Mouse (Mus musculus): ENCODE results near the gene Olfr819. TPM values are rescaled to one million over a fixed set of nuclear protein-coding genes. Genes with fewer than 3 reads are reported as not detected.
"Not testable (repeated sequence)": the region's sequence is repeated elsewhere in the genome, so short reads cannot be mapped to it uniquely, and the experiment has no call there.

Olfr819 gene
- total RNA-seq (2021) = not detected
- long read RNA-seq, experiment 1 = 0 reads
- long read RNA-seq, experiment 2 = 0 reads

GRCm38 (mm10) chr10:129967166-129967565, at the start of gene Olfr819:
TSS of gene Olfr819 (minus strand) at chr10:129967266.
- not testable (repeated sequence) for DNase-seq (ENCODE audit: low spot score in 2 of 2)

GRCm38 (mm10) chr10:130012321-130012720, 45.3 kb upstream of the Olfr819 start, which contains the start of gene Olfr820:
TSS of gene Olfr820 (plus strand) at chr10:130012621.
- DNase-seq (ENCODE audit: low spot score in 2 of 2) = no peak

- not testable (repeated sequence) for DNase-seq (ENCODE audit: low spot score in 2 of 2)
Observed at GRCm38 (mm10) chr10:130005366-130005765, 38.3 kb upstream of the Olfr819 start.

GRCm38 (mm10) chr10:130004104-130004503, 37.0 kb upstream of the Olfr819 start:
- not testable (repeated sequence) for DNase-seq (ENCODE audit: low spot score in 2 of 2)

GRCm38 (mm10) chr10:129984962-129985361, 17.9 kb upstream of the Olfr819 start, which contains the start of gene Gm10310:
TSS of gene Gm10310 (minus strand) at chr10:129985062.
- not testable (repeated sequence) for DNase-seq (ENCODE audit: low spot score in 2 of 2)

- DNase-seq (ENCODE audit: low spot score in 2 of 2) = not testable (repeated sequence)
Observed at GRCm38 (mm10) chr10:129981867-129982266, 14.8 kb upstream of the Olfr819 start.

GRCm38 (mm10) chr10:129976040-129976439, 9.0 kb upstream of the Olfr819 start, which contains the start of gene Olfr247:
TSS of gene Olfr247 (minus strand) at chr10:129976140.
- not testable (repeated sequence) for DNase-seq (ENCODE audit: low spot score in 2 of 2)

GRCm38 (mm10) chr10:129972994-129973393, 5.9 kb upstream of the Olfr819 start:
- not testable (repeated sequence) for DNase-seq (ENCODE audit: low spot score in 2 of 2)

DNA sequence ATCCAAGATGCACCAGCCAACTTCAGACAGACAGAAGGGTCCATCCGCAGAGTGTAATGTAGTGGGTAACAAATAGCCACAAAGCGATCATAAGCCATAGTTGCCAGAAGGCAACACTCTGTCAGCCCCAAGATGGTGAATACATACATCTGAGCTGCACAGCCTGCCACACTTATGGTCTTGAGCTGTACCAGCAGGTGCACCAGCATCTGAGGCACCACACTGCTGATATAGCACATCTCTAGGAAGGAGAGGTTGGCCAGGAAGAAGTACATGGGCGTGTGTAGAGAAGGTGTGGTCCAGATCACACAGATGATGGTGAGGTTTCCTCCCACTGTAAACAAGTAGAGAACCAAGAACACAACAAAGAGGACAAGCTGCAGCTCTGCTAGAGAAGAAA, 834 bp downstream of the Olfr819 start:
- DNase-seq (ENCODE audit: low spot score in 2 of 2) = not testable (repeated sequence)

- DNase-seq (ENCODE audit: low spot score in 2 of 2) = no peak
Observed at GRCm38 (mm10) chr10:129949000-129949399, 18.1 kb downstream of the Olfr819 start, which contains the start of gene Olfr818. TSS of gene Olfr818 (minus strand) at chr10:129949100.

GRCm38 (mm10) chr10:129915497-129915896, 51.6 kb downstream of the Olfr819 start, which contains the start of gene Olfr816:
TSS of gene Olfr816 (minus strand) at chr10:129915597.
- DNase-seq (ENCODE audit: low spot score in 2 of 2) = no peak

Other genes with a start within 250 kb of the Olfr819 start
- not detected for gene Olfr805, start 237.9 kb downstream of the Olfr819 start, total RNA-seq (2021)
- gene Olfr806, start 225.3 kb downstream of the Olfr819 start, total RNA-seq (2021) = not detected
- gene Olfr807, start 209.5 kb downstream of the Olfr819 start, total RNA-seq (2021) = not detected
- gene Olfr808, start 201.8 kb downstream of the Olfr819 start, total RNA-seq (2021) = not detected
- not detected for gene Olfr809, start 192.6 kb downstream of the Olfr819 start, total RNA-seq (2021)
- not detected for gene Olfr810, start 172.3 kb downstream of the Olfr819 start, total RNA-seq (2021)
- gene Olfr811, start 162.9 kb downstream of the Olfr819 start, total RNA-seq (2021) = not detected
- gene Olfr812, start 121.2 kb downstream of the Olfr819 start, total RNA-seq (2021) = not detected
- not detected for gene Olfr813, start 111.9 kb downstream of the Olfr819 start, total RNA-seq (2021)
- gene Olfr814, start 87.4 kb downstream of the Olfr819 start, total RNA-seq (2021) = not detected
- not detected for gene Olfr815, start 61.4 kb downstream of the Olfr819 start, total RNA-seq (2021)
- gene Olfr816, start 51.7 kb downstream of the Olfr819 start, total RNA-seq (2021) = not detected
- not detected for gene Olfr818, start 18.2 kb downstream of the Olfr819 start, total RNA-seq (2021)
- not detected for gene Olfr247, start 8.9 kb upstream of the Olfr819 start, total RNA-seq (2021)
- not detected for gene Gm10310, start 17.8 kb upstream of the Olfr819 start, total RNA-seq (2021)
- gene Olfr820, start 45.4 kb upstream of the Olfr819 start, total RNA-seq (2021) = not detected
- not detected for gene Olfr821, start 63.1 kb upstream of the Olfr819 start, total RNA-seq (2021)
- not detected for gene Olfr822, start 103.9 kb upstream of the Olfr819 start, total RNA-seq (2021)
- not detected for gene Olfr823, start 148.1 kb upstream of the Olfr819 start, total RNA-seq (2021)
- not detected for gene Olfr824, start 162.7 kb upstream of the Olfr819 start, total RNA-seq (2021)
- not detected for gene Olfr825, start 199.5 kb upstream of the Olfr819 start, total RNA-seq (2021)
- gene Olfr826, start 216.9 kb upstream of the Olfr819 start, total RNA-seq (2021) = not detected
- gene Olfr827, start 247.1 kb upstream of the Olfr819 start, total RNA-seq (2021) = not detected

Measured in layer of hippocampus, postnatal 14 days (tissue).